Mouse (Mus musculus): ENCODE results near the gene Cacna1a. TPM values are rescaled to one million over a fixed set of nuclear protein-coding genes. Genes with fewer than 3 reads are reported as not detected.

Cacna1a gene
- polyA plus RNA-seq, 1 experiment from 2014 or later: 6.3 TPM

DNA sequence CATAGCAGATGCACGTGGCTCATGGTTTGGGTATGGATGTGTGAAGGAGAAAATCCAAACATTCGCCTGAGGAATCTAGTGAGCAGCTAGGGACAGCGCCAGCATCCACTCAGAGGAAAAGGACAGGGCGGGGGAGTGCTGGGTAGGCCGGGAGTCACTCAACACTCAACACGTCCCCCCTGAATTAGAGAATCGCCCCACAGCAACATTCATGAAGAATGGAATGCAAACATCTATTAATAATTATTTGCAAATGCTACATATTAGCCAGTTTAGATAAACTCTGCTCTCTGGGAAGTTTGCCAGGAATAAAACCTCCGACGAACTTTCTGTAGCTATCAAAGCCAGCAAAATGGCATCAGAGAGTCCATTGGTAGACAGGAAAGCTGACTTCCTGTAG, 533 bp downstream of the Cacna1a start:
- Histone ChIP-seq H3K9me3 (ENCODE audit: control insufficient read depth, low read length) (no peaks in the 10 kb centered on the region), H3K27me3 (ENCODE audit: control insufficient read depth, insufficient read depth, low read length) (no peaks in the 10 kb centered on the region), H3K9ac (ENCODE audit: low read length) (no peak overlapping the region), H3K4me3 (ENCODE audit: low read depth, low read length) (no peak overlapping the region), H3K4me1 (ENCODE audit: control insufficient read depth, insufficient read depth, low read length) (no peaks in the 10 kb centered on the region), H3K27ac (ENCODE audit: low read depth, low read length) (no peak overlapping the region), H3K36me3 (ENCODE audit: control insufficient read depth, insufficient read depth, low read length) (no peaks in the 10 kb centered on the region), H3K4me2 (no peak overlapping the region)
- DNase-seq (ENCODE audit: low spot score, missing footprints): no peak
- 79% methylated on average over 9 of the region's 9 CpGs for WGBS
- ATAC-seq (ENCODE audit: low FRiP score): no peak

DNA sequence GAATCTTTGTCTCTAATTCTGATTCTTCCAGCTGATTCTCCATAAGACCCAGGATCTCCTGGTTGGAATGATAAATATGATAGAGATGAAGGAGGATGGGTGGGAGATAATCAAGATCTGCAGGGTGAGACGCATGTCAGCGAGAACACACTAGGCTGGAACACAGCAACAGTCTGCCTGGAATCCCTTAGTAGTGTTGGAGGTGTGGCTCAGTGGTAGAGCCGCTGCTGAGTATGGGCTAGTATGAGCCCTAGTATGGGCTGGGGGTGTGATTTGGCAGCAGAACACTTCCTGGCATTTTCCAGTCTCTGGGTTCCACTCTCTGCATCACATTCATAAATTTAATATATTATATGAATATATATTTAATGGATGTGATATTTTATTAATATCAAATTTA, 933 bp downstream of the Cacna1a start:
- Histone ChIP-seq H3K27ac (ENCODE audit: low read depth, low read length) (no peak overlapping the region), H3K36me3 (ENCODE audit: control insufficient read depth, insufficient read depth, low read length) (no peaks in the 10 kb centered on the region), H3K9me3 (ENCODE audit: control insufficient read depth, low read length) (no peaks in the 10 kb centered on the region), H3K4me1 (ENCODE audit: control insufficient read depth, insufficient read depth, low read length) (no peaks in the 10 kb centered on the region), H3K9ac (ENCODE audit: low read length) (no peak overlapping the region), H3K4me2 (no peak overlapping the region), H3K4me3 (ENCODE audit: low read depth, low read length) (no peak overlapping the region), H3K27me3 (ENCODE audit: control insufficient read depth, insufficient read depth, low read length) (no peaks in the 10 kb centered on the region)
- ATAC-seq (ENCODE audit: low FRiP score) (no peak), DNase-seq (ENCODE audit: low spot score, missing footprints) (no peak)
- 92% methylated on average over 3 of the region's 3 CpGs for WGBS

DNA sequence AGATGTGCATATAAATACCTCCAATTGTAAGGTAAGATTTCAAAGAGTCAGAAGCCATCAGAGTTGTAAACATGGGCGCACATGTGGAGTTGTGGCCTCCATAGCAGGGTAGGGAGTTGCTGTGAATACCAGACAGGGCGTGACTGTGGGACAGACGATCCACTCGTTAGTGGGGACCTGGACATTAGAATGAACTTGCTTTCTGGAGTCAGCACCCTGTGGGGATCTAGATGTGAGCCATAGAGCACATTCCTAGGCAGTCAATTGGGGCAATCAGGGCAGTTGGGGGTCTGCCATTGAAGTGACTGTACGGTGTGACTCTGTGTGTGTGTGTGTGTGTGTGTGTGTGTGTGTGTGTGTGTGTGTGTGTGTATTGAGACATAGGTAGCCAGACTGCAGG, 3.4 kb downstream of the Cacna1a start:
- H3K9me3 ChIP-seq (ENCODE audit: control insufficient read depth, low read length): no peaks in the 10 kb centered on the region
- no peak overlapping the region for H3K27ac ChIP-seq (ENCODE audit: low read depth, low read length)

DNA sequence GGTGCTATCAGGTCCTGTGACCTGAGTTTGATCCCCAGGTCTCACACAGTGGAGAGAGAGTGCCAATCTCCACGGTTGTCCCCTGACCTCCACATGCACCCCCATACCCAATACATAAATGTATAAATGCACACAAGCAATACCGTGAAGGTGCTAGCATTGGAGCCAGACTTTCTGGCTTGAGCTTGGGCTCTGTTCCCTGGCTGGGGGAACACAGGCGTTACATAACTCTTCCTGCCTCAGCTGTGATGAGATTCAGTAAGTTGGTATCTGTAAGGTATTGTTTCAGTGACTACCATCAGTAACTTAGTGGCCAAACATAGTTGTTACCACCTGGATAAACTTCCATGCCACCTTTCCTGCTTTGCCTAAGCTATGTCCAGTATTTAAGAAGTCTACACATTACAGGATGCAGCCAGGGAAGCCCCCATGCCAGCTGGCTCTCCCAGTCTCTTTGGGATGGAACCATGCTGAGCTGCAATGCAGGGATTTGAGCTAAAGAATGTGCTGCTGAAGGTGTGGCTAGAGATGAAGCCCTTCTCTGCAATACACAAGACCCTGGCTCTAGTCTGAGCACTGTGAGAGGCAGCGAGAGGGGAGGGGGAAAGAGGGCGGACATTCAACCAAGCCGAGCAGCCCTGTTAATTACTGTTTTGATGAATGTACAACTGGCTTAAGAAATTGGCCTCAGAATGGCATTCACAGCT, 7.7 kb downstream of the Cacna1a start:
- Histone ChIP-seq H3K4me3 (ENCODE audit: low read depth, low read length) (no peak overlapping the region), H3K9ac (ENCODE audit: low read length) (no peak overlapping the region), H3K9me3 (ENCODE audit: control insufficient read depth, low read length) (no peaks in the 10 kb centered on the region), H3K4me1 (ENCODE audit: control insufficient read depth, insufficient read depth, low read length) (no peaks in the 10 kb centered on the region), H3K27me3 (ENCODE audit: control insufficient read depth, insufficient read depth, low read length) (no peaks in the 10 kb centered on the region), H3K36me3 (ENCODE audit: control insufficient read depth, insufficient read depth, low read length) (no peaks in the 10 kb centered on the region), H3K4me2 (no peak overlapping the region), H3K27ac (ENCODE audit: low read depth, low read length) (no peak overlapping the region)
- DNase-seq (ENCODE audit: low spot score, missing footprints) (no peak), ATAC-seq (ENCODE audit: low FRiP score) (no peak)
- 71% methylated on average over 6 of the region's 6 CpGs for WGBS

More for the DNA sequence above, 3.4 kb downstream of the Cacna1a start:
- Histone ChIP-seq H3K9ac (ENCODE audit: low read length) (no peak overlapping the region), H3K4me1 (ENCODE audit: control insufficient read depth, insufficient read depth, low read length) (no peaks in the 10 kb centered on the region), H3K36me3 (ENCODE audit: control insufficient read depth, insufficient read depth, low read length) (no peaks in the 10 kb centered on the region), H3K4me3 (ENCODE audit: low read depth, low read length) (no peak overlapping the region), H3K4me2 (no peak overlapping the region), H3K27me3 (ENCODE audit: control insufficient read depth, insufficient read depth, low read length) (no peaks in the 10 kb centered on the region)
- WGBS: 93% methylated on average over 5 of the region's 5 CpGs
- DNase-seq (ENCODE audit: low spot score, missing footprints) (no peak), ATAC-seq (ENCODE audit: low FRiP score) (no peak)

DNA sequence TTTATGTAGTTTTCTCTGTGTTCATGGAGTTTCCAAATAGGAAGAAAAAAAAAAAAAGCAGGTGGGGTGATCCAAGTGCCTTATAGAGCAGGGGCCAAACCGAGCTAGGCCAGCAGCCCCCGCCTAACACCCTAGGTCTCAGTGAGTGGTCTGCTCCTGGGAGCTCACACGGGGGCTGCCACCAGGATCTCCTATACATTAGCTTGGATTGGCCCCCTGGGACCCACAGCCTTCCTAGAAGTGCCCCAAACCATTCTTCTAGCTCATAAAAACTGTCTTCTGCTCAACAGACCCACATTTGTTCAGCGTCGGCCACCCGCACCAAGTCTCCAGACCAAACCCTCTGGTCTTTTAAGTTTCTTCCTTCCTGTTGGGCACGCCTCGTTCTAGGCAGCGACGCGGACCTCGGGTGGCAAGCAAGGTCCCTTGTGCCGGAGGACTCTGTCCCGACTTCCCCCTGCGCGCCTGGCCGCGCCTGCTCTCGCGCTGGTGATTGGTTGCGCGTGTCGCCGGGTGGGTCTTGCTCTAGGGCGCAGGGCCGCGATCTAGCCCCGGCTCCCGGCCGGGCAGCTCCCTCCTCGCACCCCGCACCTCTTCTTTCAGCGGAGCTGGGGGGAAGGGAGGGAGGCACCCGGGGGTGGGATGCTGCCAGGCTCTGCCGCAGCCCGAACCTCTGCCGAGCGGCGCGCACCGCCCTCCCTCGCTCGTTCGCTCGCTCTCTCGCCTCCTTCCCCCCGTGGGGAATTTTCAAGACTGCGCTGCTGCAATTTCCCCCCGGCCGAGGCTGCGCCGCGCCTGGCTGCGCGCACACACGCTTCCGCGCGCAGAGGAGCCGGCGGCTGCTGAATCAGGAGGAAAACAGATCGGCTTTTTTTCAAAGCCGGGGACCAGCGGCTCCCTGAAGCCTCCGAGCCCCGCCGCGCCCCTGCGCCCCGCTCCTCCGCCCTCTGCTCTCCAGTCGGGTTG, 25.9 kb downstream of the Cacna1a start:
- ATAC-seq (ENCODE audit: low FRiP score) (peak; percentile 73), DNase-seq (ENCODE audit: low spot score, missing footprints) (peak; percentile 97)
- no peaks in the 10 kb centered on the region for H3K9me3 ChIP-seq (ENCODE audit: control insufficient read depth, low read length)
- H3K4me2 ChIP-seq: peak overlapping the region; percentile 85
- H3K36me3 ChIP-seq (ENCODE audit: control insufficient read depth, insufficient read depth, low read length): no peaks in the 10 kb centered on the region
- peak overlapping the region; percentile 84 for H3K9ac ChIP-seq (ENCODE audit: low read length)
- no peaks in the 10 kb centered on the region for H3K27me3 ChIP-seq (ENCODE audit: control insufficient read depth, insufficient read depth, low read length)
- WGBS: 2% methylated on average over 62 of the region's 72 CpGs
- H3K4me1 ChIP-seq (ENCODE audit: control insufficient read depth, insufficient read depth, low read length): peaks cover 5% of the 10 kb centered on the region
- H3K4me3 ChIP-seq (ENCODE audit: low read depth, low read length): peak overlapping the region; percentile 53
- H3K27ac ChIP-seq (ENCODE audit: low read depth, low read length): peak overlapping the region; percentile 77

DNA sequence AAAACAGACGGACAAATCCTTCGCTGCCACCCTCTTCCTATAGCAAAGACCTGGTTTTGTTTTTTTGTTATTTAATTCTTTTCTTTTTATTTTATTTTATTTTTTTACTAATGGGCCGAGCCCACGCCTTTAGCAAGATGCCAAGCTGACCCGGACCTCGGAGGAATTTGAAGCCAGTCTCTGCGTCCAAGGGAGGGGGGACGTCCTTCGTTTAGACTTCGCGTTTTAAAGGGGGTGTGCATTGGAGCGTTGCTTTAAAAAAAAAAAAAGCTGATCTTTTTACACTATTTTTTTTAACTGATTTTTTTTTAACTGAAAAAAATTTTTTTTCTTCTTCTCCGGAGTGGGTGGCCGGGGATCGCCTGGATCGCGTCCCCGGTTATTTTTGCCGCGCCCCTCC, 26.7 kb downstream of the Cacna1a start:
- DNase-seq (ENCODE audit: low spot score, missing footprints) (no peak), ATAC-seq (ENCODE audit: low FRiP score) (no peak)
- Histone ChIP-seq H3K4me2 (peak overlapping the region; percentile 85), H3K4me3 (ENCODE audit: low read depth, low read length) (peak overlapping the region; percentile 53), H3K9me3 (ENCODE audit: control insufficient read depth, low read length) (no peaks in the 10 kb centered on the region), H3K36me3 (ENCODE audit: control insufficient read depth, insufficient read depth, low read length) (no peaks in the 10 kb centered on the region), H3K4me1 (ENCODE audit: control insufficient read depth, insufficient read depth, low read length) (peaks cover 5% of the 10 kb centered on the region), H3K9ac (ENCODE audit: low read length) (peak overlapping the region; percentile 84), H3K27ac (ENCODE audit: low read depth, low read length) (peak overlapping the region; percentile 83), H3K27me3 (ENCODE audit: control insufficient read depth, insufficient read depth, low read length) (no peaks in the 10 kb centered on the region)
- under 1% methylated on average over 20 of the region's 20 CpGs for WGBS

DNA sequence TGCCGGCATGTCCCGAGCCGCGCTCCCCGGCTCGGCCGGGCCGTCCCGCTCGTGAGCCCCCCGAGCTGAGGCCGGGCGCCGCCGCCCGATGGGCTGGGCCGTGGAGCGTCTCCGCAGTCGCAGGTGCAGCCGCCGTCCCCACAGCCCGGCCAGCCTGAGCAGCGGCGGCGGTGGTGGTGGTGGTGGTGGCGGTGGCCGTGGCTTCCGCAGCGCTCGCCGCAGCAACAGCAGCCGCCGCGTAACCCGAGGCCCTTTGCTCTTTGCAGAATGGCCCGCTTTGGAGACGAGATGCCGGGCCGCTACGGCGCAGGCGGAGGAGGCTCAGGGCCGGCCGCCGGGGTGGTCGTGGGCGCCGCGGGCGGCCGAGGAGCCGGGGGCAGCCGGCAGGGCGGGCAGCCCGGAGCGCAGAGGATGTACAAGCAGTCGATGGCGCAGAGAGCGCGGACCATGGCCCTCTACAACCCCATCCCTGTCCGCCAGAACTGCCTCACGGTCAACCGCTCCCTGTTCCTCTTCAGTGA, 27.2 kb downstream of the Cacna1a start:
- Histone ChIP-seq H3K27ac (ENCODE audit: low read depth, low read length) (peak overlapping the region; percentile 83), H3K4me1 (ENCODE audit: control insufficient read depth, insufficient read depth, low read length) (peaks cover 5% of the 10 kb centered on the region), H3K4me2 (peak overlapping the region; percentile 85), H3K36me3 (ENCODE audit: control insufficient read depth, insufficient read depth, low read length) (no peaks in the 10 kb centered on the region), H3K4me3 (ENCODE audit: low read depth, low read length) (peak overlapping the region; percentile 53), H3K9ac (ENCODE audit: low read length) (peak overlapping the region; percentile 84), H3K9me3 (ENCODE audit: control insufficient read depth, low read length) (no peaks in the 10 kb centered on the region), H3K27me3 (ENCODE audit: control insufficient read depth, insufficient read depth, low read length) (no peaks in the 10 kb centered on the region)
- ATAC-seq (ENCODE audit: low FRiP score) (peak; percentile 75), DNase-seq (ENCODE audit: low spot score, missing footprints) (peak; percentile 96)
- WGBS: 0% methylated on average over 47 of the region's 64 CpGs

DNA sequence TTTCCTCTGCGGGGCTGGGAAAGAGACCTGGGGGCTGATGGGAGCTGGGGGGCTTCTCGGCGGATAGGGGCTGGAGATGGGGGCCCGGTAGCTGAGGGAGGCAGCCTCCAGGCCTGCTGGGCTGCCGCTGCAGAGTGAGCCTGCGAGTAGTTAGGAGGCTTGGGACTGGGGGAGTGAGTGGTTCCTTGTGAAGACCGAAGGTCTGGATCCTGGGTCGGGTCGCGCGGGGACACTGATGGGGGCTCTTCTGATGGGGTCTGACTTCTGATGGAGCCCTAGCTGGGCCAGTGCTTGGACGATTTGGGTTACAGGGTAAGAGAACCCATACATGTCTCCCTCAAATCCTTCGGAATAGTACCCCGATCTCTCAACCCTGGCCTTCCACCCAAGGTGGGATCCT, 27.8 kb downstream of the Cacna1a start:
- peak overlapping the region; percentile 53 for H3K4me3 ChIP-seq (ENCODE audit: low read depth, low read length)
- H3K4me2 ChIP-seq: peak overlapping the region; percentile 85
- H3K27me3 ChIP-seq (ENCODE audit: control insufficient read depth, insufficient read depth, low read length): no peaks in the 10 kb centered on the region
- WGBS: 12% methylated on average over 14 of the region's 14 CpGs
- H3K9me3 ChIP-seq (ENCODE audit: control insufficient read depth, low read length): no peaks in the 10 kb centered on the region
- DNase-seq (ENCODE audit: low spot score, missing footprints): peak; percentile 86
- H3K27ac ChIP-seq (ENCODE audit: low read depth, low read length): peak overlapping the region; percentile 83
- peak; percentile 39 for ATAC-seq (ENCODE audit: low FRiP score)
- H3K36me3 ChIP-seq (ENCODE audit: control insufficient read depth, insufficient read depth, low read length): no peaks in the 10 kb centered on the region
- peaks cover 5% of the 10 kb centered on the region for H3K4me1 ChIP-seq (ENCODE audit: control insufficient read depth, insufficient read depth, low read length)
- H3K9ac ChIP-seq (ENCODE audit: low read length): peak overlapping the region; percentile 84

DNA sequence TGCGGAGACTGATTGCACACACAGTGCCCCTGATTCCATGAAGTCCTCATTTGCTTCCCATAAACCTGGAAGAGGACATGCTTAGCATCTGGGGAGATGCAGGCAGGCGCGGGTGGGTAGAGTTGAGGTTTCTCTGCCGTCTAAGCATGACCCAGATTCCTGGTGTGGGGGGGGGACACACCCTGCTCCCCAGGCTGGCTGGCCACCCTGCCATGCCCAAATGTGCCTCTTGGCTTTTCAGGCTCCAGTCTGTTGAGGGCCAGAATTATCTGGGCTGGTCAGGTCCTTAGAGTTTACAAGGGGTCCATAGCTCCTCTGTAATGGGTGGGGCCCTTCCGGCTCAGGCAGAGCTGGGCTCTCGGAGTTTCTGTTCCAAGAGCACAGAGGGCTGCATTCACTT, 28.7 kb downstream of the Cacna1a start:
- Histone ChIP-seq H3K27me3 (ENCODE audit: control insufficient read depth, insufficient read depth, low read length) (no peaks in the 10 kb centered on the region), H3K4me3 (ENCODE audit: low read depth, low read length) (no peak overlapping the region), H3K36me3 (ENCODE audit: control insufficient read depth, insufficient read depth, low read length) (no peaks in the 10 kb centered on the region), H3K27ac (ENCODE audit: low read depth, low read length) (no peak overlapping the region), H3K9ac (ENCODE audit: low read length) (no peak overlapping the region), H3K4me1 (ENCODE audit: control insufficient read depth, insufficient read depth, low read length) (peaks cover 5% of the 10 kb centered on the region), H3K4me2 (peak overlapping the region; percentile 85; the same call in 1 of the 2 replicates), H3K9me3 (ENCODE audit: control insufficient read depth, low read length) (no peaks in the 10 kb centered on the region)
- DNase-seq (ENCODE audit: low spot score, missing footprints): no peak
- ATAC-seq (ENCODE audit: low FRiP score): no peak
- WGBS: 76% methylated on average over 6 of the region's 6 CpGs
